Mouse (Mus musculus) lung, adult 10 weeks (tissue): ENCODE results near the gene Lhx5. TPM values are rescaled to one million over a fixed set of nuclear protein-coding genes. Genes with fewer than 3 reads are reported as not detected.

Experiments
- polyA plus RNA-seq: library from polyadenylated mRNA; stranded (reverse); fragments of 350-450 nt; fragmentation: Illumina TruSeq; extraction: RNeasy Lipid Tissue Mini Kit (QIAGEN cat#74804); gene quantifications from one replicate; pipeline ENCODE4 v1.2.3, GENCODE M21; 2014; ENCODE audit warnings: low read depth, low replicate concordance; ENCODE audit not compliant: insufficient read depth

The Lhx5 gene
- not detected for polyA plus RNA-seq

DNA sequence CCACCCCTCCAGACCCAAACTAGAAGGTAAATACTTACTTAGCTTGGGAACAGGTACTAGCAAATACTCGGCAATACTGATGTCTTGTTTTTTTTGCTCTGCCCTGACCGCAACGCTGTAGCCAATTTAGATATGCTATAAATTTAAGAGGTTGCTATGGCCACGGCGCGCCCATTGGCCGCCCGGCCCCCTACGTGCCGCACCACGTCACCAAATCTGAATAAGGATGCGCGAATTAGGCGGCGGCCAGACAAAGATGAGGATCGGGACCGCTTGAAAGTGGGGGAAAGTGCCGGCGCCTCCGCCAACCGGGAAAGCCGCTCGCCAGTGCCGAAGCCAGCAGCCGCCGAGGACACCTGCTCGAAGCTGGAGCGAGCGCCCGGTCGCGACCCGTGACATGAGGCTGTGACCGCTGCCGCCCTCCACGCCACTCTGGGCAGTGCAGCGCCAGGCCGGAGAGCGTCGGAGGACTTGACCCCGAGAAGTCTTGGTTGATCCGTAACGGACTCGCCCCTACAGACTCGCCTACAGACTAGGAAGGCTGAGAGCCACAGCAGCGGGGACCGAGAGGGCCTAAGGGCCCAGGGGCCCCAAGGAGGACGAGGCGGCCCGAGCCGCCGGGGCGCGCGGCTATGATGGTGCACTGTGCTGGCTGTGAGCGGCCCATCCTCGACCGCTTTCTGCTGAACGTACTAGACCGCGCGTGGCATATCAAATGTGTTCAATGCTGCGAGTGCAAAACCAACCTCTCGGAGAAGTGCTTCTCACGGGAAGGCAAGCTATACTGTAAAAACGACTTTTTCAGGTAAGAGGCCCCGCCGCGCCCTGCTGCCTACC is at the start of gene Lhx5:
TSS of gene Lhx5 (plus strand) at position 51 of the 837 bp plus-strand sequence.

DNA sequence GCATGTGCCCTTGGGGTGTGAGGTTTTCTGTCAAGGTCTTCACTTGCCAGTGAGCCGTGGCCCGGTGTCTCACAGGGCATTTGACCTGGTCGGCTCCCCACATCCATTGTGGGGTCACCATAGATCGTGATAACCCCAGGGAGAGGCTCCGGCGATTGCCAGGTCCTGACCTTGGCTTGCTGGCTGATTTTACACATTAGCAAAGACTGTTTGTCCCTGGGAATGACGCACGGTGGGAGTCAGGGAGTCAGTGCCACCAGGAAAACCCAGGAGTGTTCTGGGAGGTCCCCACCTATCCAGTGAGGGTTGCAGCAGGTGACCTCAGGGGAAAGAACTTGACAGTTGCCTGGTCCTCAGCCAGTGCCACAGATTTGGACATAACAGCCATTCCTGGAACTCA is 41.3 kb downstream of the Lhx5 start, which contains the start of gene Sdsl:
TSS of gene Sdsl (minus strand) at position 41 of the 400 bp plus-strand sequence.

DNA sequence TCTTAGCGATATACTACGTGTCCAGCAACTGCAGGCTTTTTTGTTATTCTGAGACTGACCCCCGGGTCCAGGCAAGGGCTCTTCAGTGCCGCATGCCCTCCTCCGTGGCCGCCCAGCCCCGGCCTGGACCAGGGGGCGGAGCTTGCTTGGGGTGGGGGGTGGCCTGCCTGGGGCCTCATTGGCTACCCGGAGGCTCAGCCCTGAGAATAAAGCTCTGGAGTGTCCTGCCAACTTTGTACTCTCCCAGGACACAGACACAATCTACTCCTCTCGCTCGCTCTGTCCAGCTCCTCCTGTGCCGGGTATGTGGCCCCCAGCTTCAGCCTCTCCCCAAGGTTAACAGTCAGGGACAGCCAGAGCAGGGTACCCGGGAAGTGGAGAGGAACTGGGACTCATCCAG is 44.8 kb downstream of the Lhx5 start, which contains the start of gene Sds:
TSS of gene Sds (plus strand) at position 231 of the 400 bp plus-strand sequence.

Other genes starting within 250 kb of the Lhx5 start
- 1.1 TPM for gene Sdsl, start 41.1 kb downstream of the Lhx5 start, polyA plus RNA-seq
- gene Sds, start 44.8 kb downstream of the Lhx5 start, polyA plus RNA-seq = 0.66 TPM
- gene Plbd2, start 71.9 kb downstream of the Lhx5 start, polyA plus RNA-seq = 14.2 TPM
- gene Slc8b1, start 79.5 kb downstream of the Lhx5 start, polyA plus RNA-seq = 12.8 TPM
- gene Tpcn1, start 157.0 kb downstream of the Lhx5 start, polyA plus RNA-seq = 12.5 TPM
- 1.7 TPM for gene Iqcd, start 157.3 kb downstream of the Lhx5 start, polyA plus RNA-seq
- gene Rita1, start 180.9 kb downstream of the Lhx5 start, polyA plus RNA-seq = 7.6 TPM
- gene Ddx54, start 181.0 kb downstream of the Lhx5 start, polyA plus RNA-seq = 18.2 TPM
- gene Cfap73, start 202.5 kb downstream of the Lhx5 start, polyA plus RNA-seq = 0.83 TPM
- gene Rasal1, start 217.1 kb downstream of the Lhx5 start, polyA plus RNA-seq = 0.45 TPM